Mouse (Mus musculus) left cerebral cortex, postnatal 4 days (tissue): ENCODE results near the gene Gm10803. TPM values are rescaled to one million over a fixed set of nuclear protein-coding genes. Genes with fewer than 3 reads are reported as not detected.
"Not testable (repeated sequence)": the region's sequence is repeated elsewhere in the genome, so short reads cannot be mapped to it uniquely, and the experiment has no call there.

Experiments used
- DNase-seq: peaks from one replicate; pipeline ENCODE4 v3.0.0-alpha.2; 2022
- intact Hi-C: fragments of 180-260 bp; cut with DNase I; formaldehyde crosslinking; loops from one replicate; pipeline ENCODE4 v1.15.1; 2025
- total RNA-seq, 2 experiments: library from RNA; stranded (reverse); gene quantifications; 2 replicates each; pipeline ENCODE4 v1.2.3; 2021

The Gm10803 gene
- not detected for total RNA-seq

DNA sequence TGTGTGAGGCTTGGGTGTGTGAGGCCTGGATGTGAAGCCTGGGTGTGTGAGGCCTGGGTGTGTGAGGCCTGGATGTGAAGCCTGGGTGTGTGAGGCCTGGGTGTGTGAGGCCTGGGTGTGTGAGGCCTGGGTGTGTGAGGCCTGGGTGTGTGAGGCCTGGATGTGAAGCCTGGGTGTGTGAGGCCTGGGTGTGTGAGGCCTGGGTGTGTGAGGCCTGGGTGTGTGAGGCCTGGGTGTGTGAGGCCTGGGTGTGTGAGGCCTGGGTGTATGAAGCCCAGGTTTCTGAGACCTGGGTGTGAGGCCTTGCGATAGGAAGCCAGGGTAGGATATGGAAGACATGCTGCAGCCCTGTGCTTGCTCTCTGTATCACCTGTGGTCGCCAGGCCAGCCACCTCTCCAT is at the start of gene Gm10803:
Gm10803 (plus strand) TSS at position 301 of the 400 bp plus-strand sequence.
- intact Hi-C loops, DNase-seq: not testable (repeated sequence)

DNA sequence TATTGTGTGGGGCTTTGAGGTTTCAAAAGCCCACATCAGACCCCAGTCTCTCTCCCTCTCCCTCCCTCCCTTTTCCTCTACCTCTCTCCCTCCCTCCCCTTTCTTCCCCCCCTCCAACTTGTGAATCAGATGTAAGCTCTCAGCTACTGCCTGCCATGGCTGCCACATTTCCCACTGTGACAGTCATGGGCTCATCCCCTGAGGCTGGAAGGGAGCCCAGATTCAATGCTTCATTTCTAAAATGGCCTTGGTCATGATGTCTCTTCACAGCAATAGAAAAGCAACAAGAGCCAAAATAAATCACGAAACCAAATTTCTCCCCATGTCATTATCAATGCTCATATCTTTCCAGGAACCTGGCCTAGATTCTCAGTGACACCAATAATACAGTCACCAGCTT is 49.5 kb upstream of the Gm10803 start:
- peak; percentile 53 for DNase-seq

DNA sequence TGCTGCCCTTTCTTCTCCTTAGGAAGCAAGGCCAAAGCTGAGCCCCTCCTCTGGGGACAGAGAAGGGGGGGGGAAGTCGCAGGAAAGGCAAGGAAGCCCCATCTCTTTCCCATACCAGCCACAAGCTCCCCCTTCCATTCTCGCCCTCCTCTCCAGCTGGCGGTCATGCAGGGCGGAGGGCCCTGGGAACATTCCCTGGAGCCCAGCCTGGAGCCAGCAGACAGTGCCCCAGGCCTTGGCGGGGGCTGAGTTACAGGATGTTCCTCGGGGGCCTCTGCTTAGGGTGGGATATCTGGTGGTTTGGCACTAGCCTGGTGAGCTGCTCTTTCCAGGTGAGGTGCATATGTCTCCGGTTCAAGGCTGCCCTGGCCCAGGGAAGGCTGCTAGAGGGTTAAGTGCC is 48.2 kb upstream of the Gm10803 start:
- DNase-seq, result peak; percentile 17
- intact Hi-C loops, result no loop called here

More for the DNA sequence above, 49.5 kb upstream of the Gm10803 start:
- intact Hi-C loops, result no loop called here

DNA sequence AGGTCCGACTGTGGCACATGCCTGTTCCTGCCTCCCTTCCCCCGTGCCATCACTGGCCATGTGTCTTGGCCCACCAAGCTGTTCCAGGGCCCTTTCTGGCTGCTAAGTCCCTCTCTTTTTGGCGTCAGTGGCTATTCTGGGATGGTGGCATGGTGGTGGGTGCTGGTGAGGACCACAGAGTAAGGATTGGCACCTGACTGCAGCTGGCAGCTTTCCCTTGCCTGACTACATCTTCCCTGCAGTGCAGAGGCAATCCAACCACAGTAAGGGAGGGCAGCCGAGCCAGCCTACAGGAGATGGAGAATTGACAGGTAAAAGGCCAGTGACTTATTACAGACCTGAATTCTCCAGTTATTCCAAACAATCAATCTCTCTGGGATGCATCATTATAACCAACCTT is 45.1 kb upstream of the Gm10803 start:
- DNase-seq, result peak; percentile 47
- intact Hi-C loops, result no loop called here

- DNase-seq, result peak; percentile 93
- intact Hi-C loops, result no loop called here
Measured at GRCm38 (mm10) chr2:93521042-93521441, 39.3 kb upstream of the Gm10803 start.

DNA sequence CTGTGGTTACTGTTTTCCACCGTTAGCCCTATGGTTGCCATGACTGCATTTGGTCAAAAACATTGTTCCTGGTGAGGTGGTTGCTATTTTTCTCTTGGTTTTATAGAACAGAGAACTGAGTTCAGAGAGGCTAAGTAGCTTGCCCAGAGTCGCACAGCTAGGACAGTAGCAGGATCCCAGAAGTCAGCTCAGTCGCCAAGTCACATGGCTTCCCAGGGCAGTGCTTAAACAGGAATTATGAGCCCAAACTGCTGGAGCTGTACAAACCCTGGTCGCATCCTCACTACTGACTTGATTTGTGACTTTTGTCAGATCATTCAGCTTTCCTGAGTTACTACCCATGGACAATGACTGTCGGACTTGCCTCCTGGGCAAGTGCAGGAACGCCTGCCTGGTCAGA is 38.8 kb upstream of the Gm10803 start:
- peak; percentile 24 for DNase-seq
- intact Hi-C loops, result no loop called here

DNA sequence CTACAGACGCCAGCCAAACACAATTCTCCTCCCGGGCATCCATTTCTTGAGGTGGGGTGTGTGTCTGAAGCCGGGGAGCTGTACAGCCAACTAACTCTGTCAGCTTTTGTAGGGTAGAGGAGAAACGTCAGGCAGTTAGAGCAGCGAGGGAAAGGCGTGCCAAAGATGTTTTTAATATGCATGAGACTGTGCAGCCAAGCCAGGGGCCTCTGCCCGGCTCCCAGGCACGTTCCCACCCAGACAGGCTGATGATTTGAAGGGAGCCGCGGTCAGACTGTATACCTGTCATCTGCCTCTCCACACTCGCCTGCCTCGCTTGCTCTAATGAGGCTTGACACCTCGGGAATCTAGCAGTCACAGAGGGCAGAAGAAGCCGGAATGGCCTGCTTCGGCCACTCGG is 38.4 kb upstream of the Gm10803 start:
- intact Hi-C loops, result no loop called here
- peak; percentile 50 for DNase-seq

DNA sequence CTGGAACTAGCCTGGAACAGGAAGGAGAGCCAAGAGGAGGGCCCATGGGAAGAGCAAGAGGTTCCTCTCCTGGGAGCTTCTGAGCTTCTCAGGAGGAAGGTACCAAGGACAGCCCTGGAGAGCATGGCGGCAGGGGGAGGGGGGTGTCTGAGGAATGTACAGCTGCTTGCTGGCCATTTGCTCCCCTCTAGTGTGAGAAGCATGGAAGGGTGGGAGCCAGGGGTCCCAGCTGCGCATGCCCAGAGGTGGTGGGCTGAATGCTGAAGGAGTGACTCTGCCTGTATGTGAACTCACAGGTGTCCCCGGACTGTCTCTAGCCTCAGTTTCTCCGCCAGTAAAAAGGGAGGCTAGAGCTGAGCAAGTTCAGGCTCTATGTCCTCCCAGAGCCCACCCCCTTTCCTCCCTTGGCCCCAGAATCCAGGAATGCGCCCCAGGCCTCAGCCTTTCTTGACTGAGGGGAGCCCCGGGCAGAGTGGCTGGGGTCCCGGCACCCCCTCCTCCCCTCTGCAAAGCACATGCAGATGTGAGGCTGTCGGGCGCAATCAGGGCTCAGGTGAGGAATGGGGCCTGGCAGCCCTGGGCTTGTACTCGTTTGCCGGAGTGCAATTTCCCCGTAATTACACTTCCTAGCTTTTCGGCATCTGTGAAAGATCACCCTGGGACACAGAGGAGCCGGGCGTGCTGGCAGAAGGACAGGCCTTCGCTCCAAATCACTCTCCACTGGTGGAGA is 35.2 kb upstream of the Gm10803 start:
- no peak for DNase-seq
- intact Hi-C loops, result no loop called here

DNA sequence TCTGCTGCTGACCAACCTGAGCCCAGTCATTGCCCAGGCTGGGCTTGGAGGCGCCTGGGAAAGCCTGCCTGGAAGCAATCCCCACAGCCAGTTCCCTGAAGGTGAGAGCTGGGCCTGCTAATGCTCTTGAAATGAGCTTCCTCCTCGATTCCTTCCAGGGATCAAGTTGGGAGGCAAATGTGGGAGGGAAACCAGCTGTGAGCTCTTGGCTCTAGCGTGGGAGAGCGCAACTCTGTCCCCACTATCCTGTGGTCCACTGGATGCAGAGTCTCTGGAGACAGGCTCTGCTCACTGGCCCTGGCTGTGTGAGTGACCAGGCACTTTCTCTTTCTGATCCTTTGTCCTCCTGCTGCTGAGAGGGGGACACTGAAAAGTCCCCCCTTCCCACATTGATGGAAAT is 30.8 kb upstream of the Gm10803 start:
- no peak for DNase-seq
- intact Hi-C loops, result no loop called here

DNA sequence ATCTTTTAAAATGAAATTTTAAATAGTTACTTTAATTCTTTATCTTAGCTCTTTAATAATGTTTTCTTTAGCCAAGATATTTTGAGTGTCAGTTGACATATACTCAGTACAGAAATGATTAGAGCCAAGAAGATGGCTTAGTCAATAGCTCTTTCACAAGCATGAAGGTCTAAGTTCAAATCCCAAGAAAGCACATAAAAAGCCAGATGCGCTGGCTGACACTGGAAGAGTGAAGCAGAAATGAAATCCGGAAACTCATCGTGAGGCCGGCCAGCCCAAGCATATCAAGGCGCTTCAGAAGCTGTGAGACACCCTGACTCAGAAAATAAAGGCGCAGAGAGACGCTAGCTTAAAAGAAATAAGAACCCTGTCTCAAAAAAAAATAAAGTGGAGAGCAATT is 26.5 kb upstream of the Gm10803 start:
- intact Hi-C loops, result no loop called here
- no peak for DNase-seq

- DNase-seq, result no peak
- intact Hi-C loops, result no loop called here
Measured at GRCm38 (mm10) chr2:93537385-93537967, 22.9 kb upstream of the Gm10803 start.

GRCm38 (mm10) chr2:93538140-93538539 is 22.2 kb upstream of the Gm10803 start:
- DNase-seq, result no peak
- intact Hi-C loops, result no loop called here

DNA sequence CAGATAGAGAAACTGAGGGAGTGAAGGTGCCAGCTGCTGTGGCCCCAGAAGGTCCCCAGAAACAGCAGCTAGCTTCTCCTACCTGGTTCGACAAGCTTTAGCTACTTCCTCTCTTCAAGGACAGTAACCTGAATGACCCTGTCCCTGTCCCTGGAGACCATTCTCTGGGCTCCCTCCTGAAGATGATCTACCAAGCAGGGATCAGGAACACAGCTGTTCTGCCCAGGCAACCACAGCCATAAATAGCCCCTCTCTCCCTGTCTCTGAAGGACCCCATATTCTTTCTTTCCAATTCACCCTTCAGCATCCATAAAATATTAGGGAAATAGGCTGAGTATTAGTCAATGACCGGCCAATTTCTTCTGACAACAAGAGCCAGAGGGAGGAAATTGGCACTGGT is 18.6 kb upstream of the Gm10803 start:
- DNase-seq, result no peak
- intact Hi-C loops, result no loop called here

DNA sequence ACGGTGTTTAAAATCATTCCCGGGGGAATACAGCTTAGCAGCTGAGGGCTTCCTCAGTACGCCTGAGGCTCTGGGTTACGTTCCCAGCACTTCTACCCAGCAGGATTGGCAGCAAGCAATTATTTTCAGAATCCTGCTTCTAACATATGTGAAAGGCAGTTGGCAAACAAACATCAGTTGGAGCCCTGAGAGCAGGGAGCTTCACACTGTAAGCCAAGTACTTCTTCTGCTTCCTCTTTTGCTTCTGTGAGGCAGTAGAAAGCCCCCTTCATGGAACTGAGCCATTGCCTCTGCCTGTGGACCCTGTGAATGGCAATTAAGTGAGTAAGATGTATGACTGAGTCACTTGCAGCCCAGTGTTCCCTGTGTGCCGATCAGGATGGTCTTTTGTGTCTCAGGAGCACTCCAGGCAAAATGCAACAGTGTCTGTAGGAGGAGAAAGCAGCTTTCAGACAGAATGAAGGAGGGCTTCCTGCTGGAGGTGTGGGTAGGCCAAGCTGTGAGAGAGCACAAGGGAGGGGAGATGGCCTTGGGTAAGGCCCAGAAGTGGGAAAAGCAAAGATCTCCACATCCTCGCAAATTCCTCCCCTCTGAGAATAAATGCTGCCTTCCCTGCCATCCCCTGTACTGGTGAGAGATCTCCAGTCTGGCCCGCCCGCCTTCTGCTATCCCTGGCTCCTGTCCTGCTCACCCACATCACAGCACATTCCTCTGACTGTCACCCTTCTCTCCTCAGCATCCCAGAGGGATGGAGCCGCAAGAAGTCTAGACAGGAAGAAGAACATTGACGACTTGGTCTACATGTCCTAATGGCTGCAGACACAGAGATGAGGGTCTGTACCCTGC is 7.5 kb upstream of the Gm10803 start:
- intact Hi-C loops, result no loop called here
- no peak for DNase-seq

DNA sequence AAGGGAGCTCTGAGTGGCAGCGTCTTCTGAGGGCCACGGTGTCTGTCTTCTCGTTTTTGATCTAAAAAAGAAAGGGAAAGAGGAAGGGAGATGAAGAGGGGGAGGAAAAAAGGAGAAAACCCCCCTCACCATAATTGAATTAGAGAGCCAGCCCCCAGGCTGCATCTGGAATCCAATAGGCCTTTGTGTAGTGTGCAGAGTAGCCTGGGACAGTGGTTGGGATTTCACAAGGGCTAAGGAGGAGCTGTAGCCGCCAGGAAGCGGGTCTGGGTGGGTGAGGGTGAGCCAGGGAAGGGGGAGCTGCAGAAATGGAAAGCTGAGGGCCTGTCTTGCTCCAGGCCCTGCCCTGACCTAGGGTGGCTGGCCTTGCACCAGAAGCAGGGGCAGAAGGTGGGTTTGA is 6.5 kb upstream of the Gm10803 start:
- intact Hi-C loops, result no loop called here
- no peak for DNase-seq

GRCm38 (mm10) chr2:93565647-93566046 is 5.3 kb downstream of the Gm10803 start:
- intact Hi-C loops, result no loop called here
- DNase-seq, result no peak

- intact Hi-C loops, result no loop called here
- peak; percentile 63 for DNase-seq
Measured at GRCm38 (mm10) chr2:93567675-93568074, 7.3 kb downstream of the Gm10803 start.

- intact Hi-C loops, result no loop called here
- DNase-seq, result peak; percentile 22
Measured at GRCm38 (mm10) chr2:93572565-93572964, 12.2 kb downstream of the Gm10803 start.

GRCm38 (mm10) chr2:93581271-93581670 is 20.9 kb downstream of the Gm10803 start:
- intact Hi-C loops, result no loop called here
- DNase-seq, result no peak

GRCm38 (mm10) chr2:93585821-93586220 is 25.5 kb downstream of the Gm10803 start:
- DNase-seq, result no peak
- intact Hi-C loops, result no loop called here

- DNase-seq, result no peak
- intact Hi-C loops, result no loop called here
Measured at GRCm38 (mm10) chr2:93587446-93587845, 27.1 kb downstream of the Gm10803 start.

DNA sequence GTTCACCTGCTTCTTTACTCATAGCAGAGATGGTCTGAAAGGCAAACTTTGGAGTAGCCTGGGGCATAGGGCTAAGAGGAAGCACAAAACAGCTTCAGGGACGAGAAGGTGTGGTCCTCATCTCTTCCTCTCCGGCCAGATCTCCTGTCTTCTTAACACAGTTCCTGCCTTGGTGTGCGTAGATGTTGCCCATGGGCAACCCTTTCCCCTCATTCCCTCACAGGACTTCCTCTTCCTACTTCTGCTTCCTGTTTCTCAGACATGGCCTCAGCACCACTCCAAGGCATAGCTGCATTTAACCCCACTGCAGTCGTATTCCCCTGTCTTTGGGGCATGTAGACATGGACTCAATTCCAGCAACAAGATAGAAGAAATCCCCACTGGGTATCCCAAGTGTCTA is 29.5 kb downstream of the Gm10803 start:
- DNase-seq, result no peak
- intact Hi-C loops, result no loop called here
